Mouse (Mus musculus) skeletal muscle tissue, adult 2 months (tissue): ENCODE data around the gene Arpc5l.

Experiments
- DNase-seq: peaks from one replicate; pipeline ENCODE4 v3.0.0-alpha.2; 2012; ENCODE audit warnings: low read depth, low spot score

Gene Arpc5l

GRCm38 (mm10) chr2:39004880-39005435 lies at the start of gene Arpc5l:
Gene Arpc5l, plus strand, starts transcription at chr2:39005348.
- DNase-seq, result peak; percentile 83

DNA sequence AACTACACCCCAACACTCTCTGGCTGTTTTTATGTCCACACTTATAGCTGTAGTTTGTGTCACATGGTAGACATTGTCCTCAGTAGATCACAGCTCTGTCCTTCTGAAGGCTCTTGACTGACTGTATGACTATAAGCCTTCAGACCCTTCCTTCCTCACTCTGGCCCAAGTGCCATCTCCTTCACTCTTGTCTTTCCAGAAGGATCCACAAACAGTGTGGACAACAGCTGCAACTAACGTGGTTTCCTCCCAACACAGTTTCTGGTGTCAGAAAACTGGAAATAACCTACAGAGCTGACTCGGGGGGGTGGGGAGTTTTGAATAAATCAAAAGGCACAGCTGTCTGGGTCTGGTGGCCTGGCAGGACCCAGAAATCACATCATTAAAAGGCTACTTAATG lies 49.1 kb upstream of the Arpc5l start:
- DNase-seq, result no peak

DNA sequence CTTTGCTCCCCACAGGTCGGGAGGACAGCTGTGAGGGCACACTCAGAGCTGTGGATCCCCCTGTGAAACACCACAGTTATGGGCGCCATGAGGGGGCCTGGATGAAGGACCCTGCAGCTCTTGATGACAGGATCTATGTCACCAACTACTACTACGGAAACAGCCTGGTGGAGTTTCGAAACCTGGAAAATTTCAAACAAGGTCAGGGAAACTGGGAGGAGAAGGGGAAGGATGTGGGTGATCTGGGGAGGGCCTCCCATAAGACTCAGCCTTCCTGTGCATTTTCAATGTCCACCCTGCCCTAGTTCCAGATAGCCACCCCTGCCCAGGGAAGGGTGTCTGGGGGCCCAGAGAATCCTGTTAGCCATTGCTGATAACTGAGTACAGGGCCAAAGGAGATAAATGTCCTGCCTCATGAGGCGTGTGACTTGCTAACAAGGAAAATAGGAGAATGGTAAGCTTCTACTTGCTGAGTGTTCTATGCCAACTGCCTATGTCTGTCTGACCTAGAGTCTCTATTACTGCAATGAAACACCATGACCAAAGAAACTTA lies 47.4 kb upstream of the Arpc5l start:
- no peak for DNase-seq

GRCm38 (mm10) chr2:38964198-38964597 lies 41.0 kb upstream of the Arpc5l start:
- DNase-seq, result no peak

GRCm38 (mm10) chr2:38969650-38970049 lies 35.5 kb upstream of the Arpc5l start:
- DNase-seq, result no peak

GRCm38 (mm10) chr2:38970057-38970456 lies 35.1 kb upstream of the Arpc5l start:
- DNase-seq, result no peak

DNA sequence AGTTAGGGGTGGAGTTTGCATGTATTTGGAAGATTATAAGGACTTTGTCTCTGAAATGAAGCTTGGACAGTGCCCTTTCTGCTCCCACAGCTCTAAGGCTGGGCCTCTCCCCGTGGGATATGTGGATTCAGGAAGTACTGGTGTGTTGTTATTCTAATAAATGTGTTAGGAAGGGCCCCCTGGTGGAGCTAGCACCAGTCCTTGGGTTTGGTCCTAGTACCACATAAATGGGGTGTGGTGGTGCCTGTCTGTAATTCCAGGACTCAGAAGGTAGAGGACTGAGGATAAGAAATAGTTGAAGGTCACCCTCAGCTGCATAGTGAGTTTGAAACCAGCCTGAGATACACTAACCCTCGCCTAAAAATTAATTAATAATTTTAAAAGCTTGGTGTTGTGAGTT lies 31.9 kb upstream of the Arpc5l start:
- DNase-seq, result no peak

GRCm38 (mm10) chr2:38973701-38974100 lies 31.4 kb upstream of the Arpc5l start:
- DNase-seq, result no peak

- DNase-seq, result no peak
These were observed 31.0 kb upstream of the Arpc5l start for GRCm38 (mm10) chr2:38974171-38974570.

DNA sequence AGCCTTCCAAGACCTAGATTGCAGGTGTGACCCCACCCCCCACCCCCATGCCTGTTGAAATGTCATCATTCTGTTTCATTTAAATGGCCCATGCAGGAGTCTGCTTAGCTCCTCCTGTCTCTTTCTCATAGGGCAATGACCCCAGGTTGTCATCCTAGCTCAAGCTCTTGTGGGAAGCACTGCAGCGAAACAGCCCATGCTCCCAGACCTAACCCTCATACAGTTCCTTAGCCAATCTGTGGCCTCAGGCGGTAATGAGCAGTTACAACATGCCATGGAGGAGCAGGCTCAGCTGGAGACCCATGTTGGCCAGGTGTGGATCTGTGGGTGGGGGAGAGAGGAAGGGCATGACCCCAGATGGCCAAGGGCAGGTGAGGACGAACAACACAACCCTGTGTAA lies 30.0 kb upstream of the Arpc5l start:
- DNase-seq, result no peak

DNA sequence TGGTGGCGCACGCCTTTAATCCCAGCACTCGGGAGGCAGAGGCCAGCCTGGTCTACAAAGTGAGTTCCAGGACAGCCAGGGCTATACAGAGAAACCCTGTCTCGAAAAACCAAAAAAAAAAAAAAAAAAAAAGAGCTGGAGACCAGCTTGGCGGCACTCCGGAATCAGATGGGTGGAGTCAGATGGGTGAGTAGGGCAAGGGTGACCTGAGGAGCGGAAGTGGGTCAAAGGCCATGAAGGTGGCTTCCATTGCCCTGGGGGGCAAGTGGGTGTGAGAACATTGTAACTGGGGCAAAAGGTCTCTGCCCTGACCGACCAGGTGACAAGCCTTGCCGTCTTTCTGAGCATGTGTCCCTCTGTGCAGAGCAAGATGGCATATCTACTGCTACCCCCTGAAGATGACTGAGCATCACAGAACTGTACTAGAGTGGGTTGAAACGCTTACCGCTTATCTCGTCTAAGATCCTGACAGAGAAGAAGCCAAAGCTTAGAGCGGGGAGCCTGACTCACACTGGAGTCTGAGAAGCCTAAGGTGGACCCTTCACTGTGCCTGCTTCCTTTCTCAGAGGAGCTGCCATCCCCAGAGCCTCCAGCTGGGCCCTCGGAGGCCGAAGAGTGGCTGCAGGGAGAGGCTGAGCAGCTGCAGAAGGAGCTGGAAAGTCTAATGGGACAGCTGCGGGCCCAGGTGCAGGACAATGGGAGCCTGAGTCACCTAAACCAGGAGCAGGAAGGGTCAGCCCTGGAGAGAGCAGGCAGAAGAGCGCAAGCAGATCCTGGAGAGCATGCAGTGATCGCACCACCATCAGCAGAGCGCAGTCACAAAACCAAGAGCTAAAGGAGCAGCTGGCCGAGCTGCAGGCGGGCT lies 29.0 kb upstream of the Arpc5l start:
- no peak for DNase-seq

DNA sequence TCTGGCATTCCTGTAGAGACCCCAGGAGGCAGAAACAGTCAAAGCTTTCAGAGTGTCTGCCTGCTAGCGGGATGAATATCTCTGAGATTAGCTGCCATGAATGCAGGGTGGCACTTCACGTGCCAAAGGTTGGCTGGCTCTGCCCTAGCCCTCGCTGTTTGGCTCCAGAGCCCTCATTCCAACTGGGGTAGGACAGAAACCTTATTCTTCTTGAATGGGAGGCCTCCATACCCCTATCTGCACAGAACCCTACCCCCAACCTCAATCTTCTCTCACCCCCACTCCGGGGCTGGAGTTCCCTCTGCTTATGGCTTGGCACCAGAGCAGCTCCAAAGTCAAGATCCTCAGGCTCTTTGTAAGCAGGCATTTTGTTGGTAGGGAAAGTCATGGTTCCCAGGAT lies 27.3 kb upstream of the Arpc5l start:
- DNase-seq, result no peak

- no peak for DNase-seq
These were observed 21.7 kb upstream of the Arpc5l start for GRCm38 (mm10) chr2:38983456-38983855.

DNA sequence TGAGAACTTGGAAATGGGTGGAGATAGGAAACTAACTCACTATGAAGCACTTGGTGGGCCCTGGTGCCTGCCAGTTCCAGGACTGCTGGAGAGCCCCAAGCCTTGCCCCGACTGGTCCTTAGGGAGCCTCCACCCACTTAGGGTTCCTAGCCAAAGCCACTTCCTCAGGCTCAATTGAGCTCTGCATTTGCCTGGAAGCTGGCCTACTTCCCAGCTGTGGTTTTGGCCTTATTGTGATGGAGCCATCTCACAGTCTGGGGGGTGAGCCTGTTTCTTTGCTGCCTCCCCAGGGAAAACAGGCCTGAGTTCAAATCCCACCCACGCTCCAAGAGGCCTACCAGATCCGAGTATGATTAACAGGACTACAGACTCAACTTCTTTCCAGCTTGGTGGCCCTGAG lies 18.6 kb upstream of the Arpc5l start:
- DNase-seq, result peak; percentile 81

- no peak for DNase-seq
These were observed 17.8 kb upstream of the Arpc5l start for GRCm38 (mm10) chr2:38987371-38987770.

DNA sequence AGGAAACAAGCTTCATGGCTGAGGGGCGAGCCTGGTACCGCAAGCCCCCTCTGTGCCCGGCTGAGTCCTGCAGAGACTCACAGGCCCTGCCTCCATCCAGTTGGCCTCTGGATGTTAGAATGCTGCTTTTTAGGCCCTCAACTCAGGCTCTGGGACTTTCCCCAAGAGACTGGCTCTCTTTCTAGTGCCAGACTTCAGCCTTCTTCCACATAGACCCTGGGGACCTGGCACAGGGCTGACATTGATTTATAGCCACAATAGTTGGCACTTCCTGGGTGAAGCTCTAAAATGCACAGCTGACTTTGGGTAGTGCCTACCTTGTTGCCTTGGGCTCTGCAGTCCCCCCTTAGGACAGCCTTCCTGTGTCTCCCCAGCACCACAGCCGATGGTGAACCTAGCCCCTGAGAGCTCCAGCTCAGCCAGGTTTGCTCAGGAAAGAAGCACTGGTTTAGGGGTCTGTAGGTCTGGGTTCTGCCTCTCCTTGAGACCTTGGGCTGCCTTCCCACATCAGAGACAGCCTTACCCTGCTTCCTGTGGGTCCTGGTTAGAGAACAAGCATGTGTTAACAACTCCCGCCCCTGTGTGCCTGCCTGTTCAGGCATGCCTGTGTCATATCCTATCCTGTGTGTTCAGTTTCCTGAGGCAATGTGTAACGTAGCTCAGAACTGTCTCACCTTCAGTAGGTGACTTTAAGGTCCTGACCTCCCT lies 17.2 kb upstream of the Arpc5l start:
- no peak for DNase-seq

DNA sequence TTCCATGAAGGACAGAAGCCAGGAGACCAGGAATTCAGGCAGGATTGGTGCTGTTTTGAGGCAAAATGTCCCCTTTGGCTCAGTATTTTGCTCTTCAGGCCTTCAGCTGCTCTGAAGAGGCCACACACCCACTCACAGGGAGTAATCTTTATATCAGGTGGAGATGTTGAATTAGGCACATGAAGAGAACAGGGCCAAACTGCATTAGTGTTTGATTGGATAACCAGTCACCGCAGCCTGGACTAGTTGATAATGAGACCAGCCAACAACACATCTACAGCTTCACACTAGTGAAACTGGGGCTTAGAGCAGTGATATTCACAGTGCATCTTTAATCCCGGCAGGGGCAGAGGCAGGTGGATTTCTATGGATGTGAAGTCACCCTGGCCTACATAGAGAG lies 16.2 kb upstream of the Arpc5l start:
- DNase-seq, result no peak

DNA sequence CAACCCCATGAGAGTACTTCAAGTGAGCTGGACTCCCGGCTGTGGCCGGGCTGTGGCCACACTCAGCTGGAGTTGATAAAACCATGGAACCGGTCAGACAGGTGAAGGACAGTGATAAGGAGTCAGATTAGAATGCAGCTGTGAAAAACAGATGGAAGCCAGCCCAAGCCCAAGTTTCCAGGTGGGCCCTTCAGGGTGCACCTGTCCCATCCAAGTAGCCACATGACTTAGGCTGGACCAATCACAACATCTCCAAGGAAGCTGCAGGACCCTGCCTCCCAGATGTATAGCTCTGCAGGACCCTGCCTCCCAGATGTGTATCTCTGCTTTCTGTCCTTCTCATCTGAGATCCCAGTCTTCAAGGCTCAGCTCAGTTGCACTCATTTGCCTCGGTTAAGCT lies 13.1 kb upstream of the Arpc5l start:
- DNase-seq, result no peak

DNA sequence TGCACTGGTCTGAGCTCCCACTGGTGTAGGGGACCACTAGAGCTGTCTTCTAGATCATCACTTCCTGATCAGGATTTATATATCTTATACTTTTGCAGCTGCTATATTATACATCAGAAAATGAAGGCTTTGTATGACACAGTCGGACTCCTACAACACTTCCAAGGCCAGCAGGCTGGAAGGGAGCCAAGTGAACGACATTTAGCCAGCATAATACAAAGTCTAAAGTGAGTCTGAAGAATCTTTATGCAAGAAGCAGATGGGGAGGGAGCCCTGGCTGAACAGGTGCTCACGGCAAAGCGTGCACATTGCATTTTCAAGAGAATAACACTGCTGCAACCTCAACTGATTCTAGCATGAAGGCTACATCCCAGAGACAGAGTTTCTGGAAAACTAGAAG lies 12.7 kb upstream of the Arpc5l start:
- no peak for DNase-seq

GRCm38 (mm10) chr2:38997386-38998374 lies 7.5 kb upstream of the Arpc5l start, which contains the start of gene Wdr38:
Gene Wdr38, plus strand, starts transcription at chr2:38997476.
- DNase-seq, result peak; percentile 81

DNA sequence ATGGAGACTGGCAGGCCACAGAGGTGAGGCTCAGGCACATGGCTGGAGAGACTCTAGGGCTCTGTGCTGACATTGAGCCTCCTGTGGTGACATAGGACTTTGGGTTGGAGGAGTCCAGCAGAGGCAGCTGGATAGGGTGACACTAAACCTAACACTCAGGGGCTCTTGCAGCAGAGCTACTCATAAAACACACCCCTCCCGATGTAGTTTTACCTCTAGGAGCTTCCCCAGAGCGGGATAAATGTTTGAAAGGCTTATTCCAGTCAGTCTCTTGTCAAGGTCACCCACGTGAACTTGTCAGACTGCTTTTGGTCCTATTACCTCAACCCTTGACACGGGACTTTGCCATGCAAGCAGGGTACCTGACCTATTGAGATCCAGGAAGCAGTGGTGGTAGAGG lies 5.8 kb upstream of the Arpc5l start:
- no peak for DNase-seq
